Mouse (Mus musculus) hindbrain, postnatal 0 days (tissue): ENCODE data around the gene Ascc3. TPM values are rescaled to one million over a fixed set of nuclear protein-coding genes. Genes with fewer than 3 reads are reported as not detected.

ENCODE experiments used
- ATAC-seq: fragments of 200-750 bp; cut with Nextera tagmentation; 2 replicates; pipeline ENCODE4 v1.8.0; 2017; ENCODE audit warnings: mild to moderate bottlenecking, moderate TSS enrichment, moderate library complexity
- DNase-seq: peaks from one replicate; pipeline ENCODE4 v3.0.0-alpha.2; 2015; ENCODE audit warnings: low spot score
- H3K27ac ChIP-seq: fragments of 300-500 bp; sonication (generic); 2 replicates; pipeline ENCODE4 v1.5.1; 2014; ENCODE audit warnings: mild to moderate bottlenecking
- H3K27me3 ChIP-seq: fragments of 300-500 bp; sonication (generic); 2 replicates; pipeline ENCODE4 v1.6.1; 2014; ENCODE audit warnings: low read length, mixed read lengths; ENCODE audit not compliant: insufficient read depth
- H3K36me3 ChIP-seq: fragments of 300-500 bp; sonication (generic); 2 replicates; pipeline ENCODE4 v1.6.1; 2014; ENCODE audit warnings: low read length, mixed read lengths; ENCODE audit not compliant: insufficient read depth
- H3K4me1 ChIP-seq: fragments of 300-500 bp; sonication (generic); 2 replicates; pipeline ENCODE4 v1.6.1; 2014; ENCODE audit warnings: antibody characterized with exemption, low read length, mixed read lengths; ENCODE audit not compliant: insufficient read depth
- H3K4me2 ChIP-seq: fragments of 300-500 bp; sonication (generic); 2 replicates; pipeline ENCODE4 v1.6.1; 2014; ENCODE audit warnings: low read depth, mild to moderate bottlenecking, low read length, moderate library complexity, mixed read lengths
- H3K4me3 ChIP-seq: fragments of 300-500 bp; sonication (generic); 2 replicates; pipeline ENCODE4 v1.5.1; 2014; ENCODE audit warnings: low read length
- H3K9ac ChIP-seq: fragments of 300-500 bp; sonication (generic); replicated peaks from 2 replicates; pipeline ENCODE4 v1.6.1; 2014; ENCODE audit warnings: mild to moderate bottlenecking, low read length, moderate library complexity, mixed read lengths
- H3K9me3 ChIP-seq: fragments of 300-500 bp; sonication (generic); 2 replicates; pipeline ENCODE4 v1.6.1; 2016; ENCODE audit warnings: low read length, mixed read lengths
- CTCF ChIP-seq: IDR thresholded peaks from 2 replicates; pipeline ENCODE4 v1.5.1; 2016; ENCODE audit warnings: antibody characterized with exemption, control low read depth, low read depth
- WGBS: fragments of 180-500 bp; shearing (Covaris S2); extraction: QIAGEN DNeasy Blood & Tissue Kit; methylation state at CpG from one replicate; pipeline ENCODE4 v1.1.7; 2014; 5-methylcytosine and 5-hydroxymethylcytosine counted together
- polyA plus RNA-seq: library from polyadenylated mRNA; unstranded; fragments of >200 nt; fragmentation: Nextera tagmentation; extraction: Ambion mirVana; gene quantifications from 2 replicates; pipeline ENCODE4 v1.2.1, GENCODE M21; 2015
- total RNA-seq: library from RNA; depleted of rRNA; stranded (reverse); fragments of >200 nt; gene quantifications from 2 replicates; pipeline ENCODE4 v1.2.3, GENCODE M21; 2014

The Ascc3 gene
- total and polyA plus RNA-seq, 2 experiments from 2014 or later, result 14.3 to 20.6 TPM

DNA sequence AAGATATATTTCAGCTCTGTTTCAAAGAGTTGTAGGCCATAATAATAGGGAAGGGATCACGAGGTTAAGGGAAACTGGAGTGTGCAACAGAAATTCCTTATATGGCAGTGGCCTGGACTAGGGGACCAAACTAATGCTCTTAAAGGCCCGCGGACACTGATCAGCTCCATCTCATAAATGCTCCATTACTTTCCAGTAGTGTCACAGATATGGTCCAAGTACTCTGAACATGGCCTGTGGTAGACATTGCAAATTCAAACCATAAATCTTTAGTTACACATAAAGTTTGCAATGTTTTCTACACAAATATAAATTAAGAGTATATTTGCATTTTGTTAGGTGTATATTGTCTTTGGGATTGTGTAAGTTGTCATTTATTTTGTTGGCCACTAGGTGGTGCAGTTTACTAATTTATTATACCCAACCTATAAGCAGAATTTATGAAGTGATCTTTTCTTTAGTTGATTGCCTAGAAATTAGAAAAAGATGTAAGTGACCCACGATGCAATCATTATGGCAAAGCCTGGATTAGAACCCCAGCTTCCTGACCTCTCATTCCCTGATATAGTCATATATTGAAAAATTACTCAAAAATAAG, 106.5 kb downstream of the Ascc3 start:
- no peak; the same call in 1 of the 2 replicates for ATAC-seq
- Histone ChIP-seq H3K9ac (no peak overlapping the region), H3K4me1 (no peaks in the 10 kb centered on the region), H3K4me3 (no peak overlapping the region), H3K36me3 (0 out of 2 replicates have a peak, but pooled peaks cover 5% of the 10 kb centered on the region), H3K27ac (no peak overlapping the region), H3K9me3 (no peaks in the 10 kb centered on the region), H3K4me2 (no peak overlapping the region), H3K27me3 (no peaks in the 10 kb centered on the region)
- TF ChIP-seq CTCF, result peak; percentile 68
- DNase-seq, result peak; percentile 67
- 59% methylated on average over 4 of the region's 4 CpGs for WGBS

DNA sequence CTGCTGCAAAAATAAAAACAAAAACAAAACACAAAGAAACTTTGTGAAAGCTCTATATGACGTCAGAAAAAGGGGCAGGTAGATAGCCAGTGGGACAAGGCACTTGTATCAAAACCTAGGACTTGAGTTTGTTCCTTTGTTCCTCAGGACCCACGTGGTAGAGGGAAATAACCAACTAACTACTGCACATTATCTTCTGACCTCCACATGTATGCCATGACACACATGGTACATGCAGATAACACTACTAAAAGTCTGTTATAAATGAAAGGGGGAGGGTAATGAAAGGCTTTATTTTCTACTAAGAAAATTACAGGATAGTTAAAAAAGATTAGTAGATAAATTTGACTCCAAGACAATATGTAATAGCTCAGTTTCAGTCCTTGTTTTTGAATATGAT, 109.3 kb downstream of the Ascc3 start:
- Histone ChIP-seq H3K4me2 (no peak overlapping the region), H3K9ac (no peak overlapping the region), H3K36me3 (0 out of 2 replicates have a peak, but pooled peaks cover 5% of the 10 kb centered on the region), H3K4me3 (no peak overlapping the region), H3K4me1 (no peaks in the 10 kb centered on the region), H3K9me3 (no peaks in the 10 kb centered on the region), H3K27me3 (no peaks in the 10 kb centered on the region), H3K27ac (no peak overlapping the region)
- no peak for DNase-seq
- TF ChIP-seq CTCF, result no peak
- no peak for ATAC-seq
- 66% methylated on average over 2 of the region's 2 CpGs for WGBS

DNA sequence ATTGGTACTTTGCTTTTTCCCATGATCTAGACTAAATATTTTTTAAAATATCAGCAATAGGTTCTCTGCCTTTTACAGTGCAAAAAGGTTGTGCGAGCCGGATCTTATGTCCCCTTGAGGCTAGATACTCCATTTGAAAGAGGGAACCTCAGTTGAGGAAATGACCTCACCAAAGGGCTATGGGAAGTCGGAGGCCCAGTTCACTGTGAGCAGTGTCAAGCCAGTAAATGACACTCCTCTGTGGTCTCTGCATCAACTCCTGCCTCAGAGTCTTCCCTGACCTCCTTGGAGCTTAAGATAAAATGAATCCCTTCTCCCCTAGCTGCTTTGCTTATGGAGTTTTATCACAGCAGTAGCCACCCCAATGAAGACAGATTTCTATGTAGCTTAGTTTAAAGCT, 109.9 kb downstream of the Ascc3 start:
- H3K9me3 ChIP-seq, result no peaks in the 10 kb centered on the region
- no peak overlapping the region for H3K4me3 ChIP-seq
- 80% methylated on average over 3 of the region's 3 CpGs for WGBS
- no peak for TF ChIP-seq CTCF
- DNase-seq, result no peak
- ATAC-seq, result no peak
- no peak overlapping the region for H3K9ac ChIP-seq
- H3K27me3 ChIP-seq, result no peaks in the 10 kb centered on the region
- no peak overlapping the region for H3K27ac ChIP-seq
- 0 out of 2 replicates have a peak, but pooled peaks cover 5% of the 10 kb centered on the region for H3K36me3 ChIP-seq
- no peak overlapping the region for H3K4me2 ChIP-seq
- H3K4me1 ChIP-seq, result no peaks in the 10 kb centered on the region

DNA sequence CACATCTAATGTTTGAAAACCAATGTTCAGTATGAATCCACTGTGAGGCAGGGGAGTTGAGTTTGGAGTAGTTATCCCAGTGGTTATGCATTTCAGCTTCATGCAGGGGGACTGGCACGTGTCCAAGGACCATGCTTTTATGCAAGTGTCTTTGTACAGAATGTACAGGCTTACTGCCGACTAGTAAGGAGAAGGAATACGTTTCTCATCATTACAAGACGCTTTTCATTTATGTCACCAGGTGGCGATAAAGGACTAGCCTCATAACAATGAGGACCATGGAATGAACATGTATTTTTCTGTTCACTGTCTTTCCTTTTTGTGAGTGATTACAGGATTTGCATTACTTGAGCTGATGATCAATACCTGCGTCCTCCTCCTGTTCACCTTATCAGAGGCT, 111.7 kb downstream of the Ascc3 start:
- WGBS, result 13% methylated on average over 6 of the region's 6 CpGs

DNA sequence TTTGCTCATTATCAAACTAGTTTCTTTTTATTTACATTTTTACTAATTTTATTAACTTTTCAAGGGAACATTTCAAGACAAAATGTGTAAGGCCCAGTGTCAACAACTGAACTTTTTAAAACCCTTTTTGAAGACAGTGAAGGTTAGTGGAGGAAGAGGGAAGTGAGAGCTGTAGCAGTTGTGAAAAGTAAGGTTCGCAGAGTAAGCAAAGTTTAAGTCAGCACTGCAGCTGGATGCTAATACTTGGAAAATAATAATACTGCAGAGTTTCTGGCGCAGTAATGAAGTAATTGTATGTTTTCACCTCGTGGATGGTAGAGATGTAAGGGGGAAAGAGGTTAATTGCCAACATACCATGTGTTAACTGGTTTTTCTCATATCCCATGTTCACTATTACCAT, 112.4 kb downstream of the Ascc3 start:
- WGBS, result 87% methylated on average over 3 of the region's 3 CpGs
- ATAC-seq, result no peak

More for the DNA sequence above, 111.7 kb downstream of the Ascc3 start:
- peak; percentile 89 for TF ChIP-seq CTCF
- no peak overlapping the region for H3K9ac ChIP-seq
- ATAC-seq (peak; percentile 83), DNase-seq (peak; percentile 91)
- no peak overlapping the region for H3K4me3 ChIP-seq
- H3K4me2 ChIP-seq, result no peak overlapping the region
- no peak overlapping the region for H3K27ac ChIP-seq
- H3K27me3 ChIP-seq, result no peaks in the 10 kb centered on the region
- H3K9me3 ChIP-seq, result no peaks in the 10 kb centered on the region
- H3K4me1 ChIP-seq, result no peaks in the 10 kb centered on the region
- 0 out of 2 replicates have a peak, but pooled peaks cover 5% of the 10 kb centered on the region for H3K36me3 ChIP-seq

DNA sequence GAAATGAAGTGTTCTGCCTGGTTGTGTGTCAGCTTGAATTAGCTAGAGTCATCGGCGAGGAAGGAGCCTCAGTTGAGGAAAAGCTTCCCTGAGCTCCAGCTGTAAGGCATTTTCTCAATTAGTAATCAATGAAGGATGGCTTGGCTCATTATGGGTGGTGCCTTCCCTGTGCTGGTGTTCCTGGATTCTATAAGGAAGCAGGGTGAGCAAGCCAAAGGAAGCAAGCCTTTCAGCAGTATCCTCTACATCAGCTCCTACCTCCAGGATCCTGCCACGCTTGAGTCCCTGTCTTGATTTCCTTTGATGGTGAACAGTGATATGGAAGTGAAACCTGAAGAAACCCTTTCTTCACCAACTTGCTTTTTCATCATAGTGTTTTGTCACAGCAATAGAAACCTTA, 118.8 kb downstream of the Ascc3 start:
- no peak overlapping the region for H3K4me3 ChIP-seq
- ATAC-seq (no peak), DNase-seq (peak; percentile 37)
- TF ChIP-seq CTCF, result no peak
- no peak overlapping the region for H3K27ac ChIP-seq
- H3K9ac ChIP-seq, result no peak overlapping the region
- no peaks in the 10 kb centered on the region for H3K4me1 ChIP-seq
- H3K9me3 ChIP-seq, result no peaks in the 10 kb centered on the region
- H3K27me3 ChIP-seq, result no peaks in the 10 kb centered on the region
- 64% methylated on average over 3 of the region's 3 CpGs for WGBS
- H3K4me2 ChIP-seq, result no peak overlapping the region
- H3K36me3 ChIP-seq, result no peaks in the 10 kb centered on the region

More for the DNA sequence above, 112.4 kb downstream of the Ascc3 start:
- TF ChIP-seq CTCF, result no peak
- H3K4me1 ChIP-seq, result no peaks in the 10 kb centered on the region
- no peak overlapping the region for H3K9ac ChIP-seq
- H3K9me3 ChIP-seq, result no peaks in the 10 kb centered on the region
- DNase-seq, result no peak
- H3K27me3 ChIP-seq, result no peaks in the 10 kb centered on the region
- no peak overlapping the region for H3K4me2 ChIP-seq
- H3K27ac ChIP-seq, result no peak overlapping the region
- H3K4me3 ChIP-seq, result no peak overlapping the region
- H3K36me3 ChIP-seq, result 0 out of 2 replicates have a peak, but pooled peaks cover 5% of the 10 kb centered on the region

DNA sequence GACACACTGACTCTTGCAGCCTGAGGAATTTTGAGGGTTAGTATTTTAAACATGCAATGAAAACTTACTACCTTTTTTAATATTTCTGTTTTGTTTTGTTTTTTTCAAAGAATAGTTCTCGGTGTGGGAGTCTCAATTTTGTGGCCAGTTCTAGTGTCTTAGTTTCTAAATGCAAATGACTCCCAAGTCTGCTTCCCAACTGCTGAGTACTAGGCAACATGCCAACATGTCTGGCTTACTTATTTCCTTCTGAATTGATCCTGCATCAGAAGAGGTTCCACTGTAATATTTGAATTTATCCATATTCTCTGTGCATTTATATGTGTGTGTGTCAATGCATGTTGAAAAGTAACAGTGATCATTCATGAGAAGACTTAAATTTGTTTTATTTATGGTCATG, 119.3 kb downstream of the Ascc3 start:
- peak; percentile 59 for DNase-seq
- no peak for ATAC-seq
- 32% methylated on average over 1 of the region's 1 CpGs for WGBS
- Histone ChIP-seq H3K9me3 (no peaks in the 10 kb centered on the region), H3K27ac (no peak overlapping the region), H3K36me3 (no peaks in the 10 kb centered on the region), H3K4me3 (no peak overlapping the region), H3K4me2 (no peak overlapping the region), H3K27me3 (no peaks in the 10 kb centered on the region), H3K4me1 (no peaks in the 10 kb centered on the region), H3K9ac (no peak overlapping the region)
- TF ChIP-seq CTCF, result no peak
